Mouse (Mus musculus) ES-Bruce4 (cell line): Measurements from ENCODE around the gene Ndufv3. TPM values are rescaled to one million over a fixed set of nuclear protein-coding genes. Genes with fewer than 3 reads are reported as not detected.
A peak's percentile ranks its signal among the peaks of the same experiment; 100 is the strongest.

Source experiments
- H3K27ac ChIP-seq: 2 replicates; pipeline ENCODE4 v1.5.1; 2012; ENCODE audit warnings: low read length, inconsistent platforms; ENCODE audit not compliant: insufficient read depth
- H3K27me3 ChIP-seq: 2 replicates; pipeline ENCODE4 v1.6.1; 2012; ENCODE audit warnings: mild to moderate bottlenecking, low read length, inconsistent platforms; ENCODE audit not compliant: control insufficient read depth, poor library complexity, insufficient read depth, severe bottlenecking
- H3K36me3 ChIP-seq: 2 replicates; pipeline ENCODE4 v1.6.1; 2012; ENCODE audit warnings: inconsistent platforms, mild to moderate bottlenecking, low read length, moderate library complexity; ENCODE audit not compliant: control insufficient read depth, poor library complexity, insufficient read depth, severe bottlenecking
- H3K4me1 ChIP-seq: one replicate; pipeline ENCODE4 v1.8.1; 2011; ENCODE audit warnings: low read length; ENCODE audit not compliant: control insufficient read depth, insufficient read depth
- H3K4me3 ChIP-seq: 2 replicates; pipeline ENCODE4 v1.5.1; 2011; ENCODE audit warnings: low read depth, mild to moderate bottlenecking, low read length
- H3K9ac ChIP-seq: 2 replicates; pipeline ENCODE4 v1.6.1; 2012; ENCODE audit warnings: low read depth, mild to moderate bottlenecking, inconsistent platforms; ENCODE audit not compliant: poor library complexity, severe bottlenecking
- H3K9me3 ChIP-seq: replicated peaks from 2 replicates; pipeline ENCODE4 v1.6.1; 2012; ENCODE audit warnings: mild to moderate bottlenecking, low read length, inconsistent platforms; ENCODE audit not compliant: control insufficient read depth, poor library complexity, insufficient read depth, severe bottlenecking
- CTCF ChIP-seq: IDR thresholded peaks from one replicate; pipeline ENCODE4 v1.8.1; 2011; ENCODE audit warnings: low read depth, low read length
- EP300 ChIP-seq: IDR thresholded peaks from 2 replicates; pipeline ENCODE4 v1.6.1; 2011; ENCODE audit warnings: low read depth, low read length; ENCODE audit not compliant: insufficient read depth
- POLR2A ChIP-seq: IDR thresholded peaks from one replicate; pipeline ENCODE4 v1.8.1; 2011; ENCODE audit warnings: low read length; ENCODE audit not compliant: insufficient read depth
- polyA plus RNA-seq: library from polyadenylated mRNA; stranded (reverse); fragments of >200 nt; gene quantifications from 2 replicates; pipeline ENCODE4 v1.2.4, GENCODE M21; 2011; ENCODE audit warnings: low read depth; ENCODE audit not compliant: missing spikeins, insufficient read depth, insufficient read length

Gene Ndufv3
- polyA plus RNA-seq, 1 experiment: 116 TPM

DNA sequence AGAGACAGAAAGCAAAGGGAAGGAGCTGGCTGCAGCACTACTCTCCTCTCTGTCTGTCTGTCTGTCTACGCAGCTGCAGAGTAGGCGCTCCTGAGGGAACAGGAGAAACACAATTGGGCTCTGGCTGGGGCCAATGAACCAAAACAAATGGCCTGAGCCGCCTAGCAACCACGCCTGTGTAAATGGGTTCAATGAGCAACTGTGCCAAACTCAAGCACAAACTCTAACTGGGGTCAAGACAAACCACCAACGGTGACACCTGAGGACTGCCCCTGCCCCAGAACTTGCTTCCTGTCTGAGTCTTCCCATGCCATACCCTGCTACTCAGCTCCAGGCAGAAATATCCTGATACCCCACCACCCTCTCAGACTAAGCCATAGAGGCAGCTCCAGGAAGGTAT lies 14.9 kb upstream of the Ndufv3 start:
- no peaks in the 10 kb centered on the region for H3K9me3 ChIP-seq
- peaks cover 3% of the 10 kb centered on the region for H3K4me1 ChIP-seq
- no peak overlapping the region for H3K9ac ChIP-seq
- H3K36me3 ChIP-seq: peaks cover 29% of the 10 kb centered on the region
- H3K27ac ChIP-seq: no peak overlapping the region
- no peaks in the 10 kb centered on the region for H3K27me3 ChIP-seq
- TF ChIP-seq POLR2A (no peak), CTCF (no peak), EP300 (no peak)
- no peak overlapping the region for H3K4me3 ChIP-seq

DNA sequence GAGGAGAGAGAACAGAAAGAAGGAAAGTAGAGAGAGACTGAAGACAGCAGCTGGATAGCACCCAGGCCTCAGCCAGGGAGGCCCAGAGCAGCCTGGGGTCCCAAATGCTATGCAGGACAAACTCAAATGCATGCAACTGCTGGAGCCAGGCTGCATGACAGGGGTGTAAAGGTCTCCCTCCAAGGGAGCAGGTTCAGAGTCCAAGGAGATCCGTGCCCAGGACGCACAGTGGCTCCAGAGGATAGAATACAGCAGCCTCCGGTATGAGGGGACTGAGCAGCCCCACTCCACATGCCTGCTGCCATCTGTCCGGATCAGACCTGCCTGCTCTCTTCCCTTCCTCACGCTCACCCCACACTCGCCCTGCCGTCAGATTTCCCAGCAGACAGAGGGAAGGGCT lies 13.6 kb upstream of the Ndufv3 start:
- H3K9ac ChIP-seq: no peak overlapping the region
- no peaks in the 10 kb centered on the region for H3K9me3 ChIP-seq
- H3K27me3 ChIP-seq: no peaks in the 10 kb centered on the region
- H3K4me3 ChIP-seq: no peak overlapping the region
- peaks cover 3% of the 10 kb centered on the region for H3K4me1 ChIP-seq
- TF ChIP-seq CTCF: no peak
- no peak for TF ChIP-seq POLR2A
- no peak for TF ChIP-seq EP300
- no peak overlapping the region for H3K27ac ChIP-seq
- peaks cover 22% of the 10 kb centered on the region for H3K36me3 ChIP-seq

DNA sequence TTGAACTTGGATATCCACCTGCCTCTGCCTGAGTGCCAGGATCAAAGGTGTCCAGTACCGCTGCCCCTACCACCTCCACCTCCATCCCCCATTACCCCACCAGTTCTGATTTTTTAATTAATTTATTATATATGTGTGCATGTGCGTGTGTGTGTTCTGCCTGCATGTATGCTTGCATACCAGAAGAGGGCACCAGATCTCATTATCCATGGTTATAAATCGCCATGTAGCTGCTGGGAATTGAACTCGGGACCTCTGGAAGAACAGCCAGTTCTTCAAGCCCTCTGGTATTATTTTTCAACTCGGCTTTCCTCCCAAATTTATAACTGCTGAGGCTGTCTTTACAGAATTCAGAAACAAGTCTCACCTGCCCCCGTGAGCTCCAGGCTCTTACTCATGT lies 9.0 kb upstream of the Ndufv3 start:
- TF ChIP-seq EP300 (no peak), CTCF (no peak), POLR2A (no peak)
- H3K27ac ChIP-seq: no peak overlapping the region
- H3K27me3 ChIP-seq: no peaks in the 10 kb centered on the region
- peak overlapping the region; percentile 87 for H3K9ac ChIP-seq
- H3K36me3 ChIP-seq: peaks cover 22% of the 10 kb centered on the region
- H3K9me3 ChIP-seq: no peaks in the 10 kb centered on the region
- H3K4me1 ChIP-seq: no peaks in the 10 kb centered on the region
- H3K4me3 ChIP-seq: no peak overlapping the region

DNA sequence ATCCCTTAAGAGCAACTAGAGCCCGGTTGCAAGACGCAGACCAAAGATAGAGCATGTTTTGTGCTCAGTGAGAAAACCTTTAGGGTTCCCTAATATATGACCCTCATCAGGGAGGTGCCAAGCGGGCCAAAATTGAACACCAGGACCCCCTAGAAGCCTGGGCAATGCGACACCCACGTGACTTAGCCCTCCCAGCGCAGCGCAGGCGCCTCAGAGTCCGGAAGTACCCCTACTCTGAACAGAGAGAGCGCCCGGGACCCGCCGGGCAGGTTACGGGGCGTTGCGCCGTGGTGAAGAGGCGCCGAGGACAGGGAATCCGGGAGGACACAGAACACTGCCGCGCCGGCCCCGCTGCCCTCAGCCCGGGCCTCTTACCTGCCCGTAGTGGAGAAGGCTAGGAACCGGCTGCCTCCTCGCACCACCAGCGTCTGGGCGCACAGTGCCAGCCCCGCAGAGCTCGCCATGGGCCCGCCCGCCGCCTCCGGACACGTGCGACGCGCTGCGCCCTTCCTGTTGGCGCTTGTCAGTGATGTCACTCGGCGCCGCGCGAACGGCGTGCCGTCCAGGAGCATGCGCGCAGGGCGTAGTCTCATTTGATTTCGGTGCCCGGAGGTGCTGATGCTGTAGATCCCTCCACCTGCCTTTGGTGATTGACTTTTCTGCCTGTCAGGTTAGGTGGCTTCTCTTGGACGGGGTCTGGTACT lies 8.0 kb upstream of the Ndufv3 start:
- peaks cover 22% of the 10 kb centered on the region for H3K36me3 ChIP-seq
- H3K4me1 ChIP-seq: no peaks in the 10 kb centered on the region
- peak overlapping the region; percentile 87 for H3K9ac ChIP-seq
- H3K9me3 ChIP-seq: no peaks in the 10 kb centered on the region
- peak; percentile 24; the same call in 1 of the 2 replicates for TF ChIP-seq EP300
- TF ChIP-seq CTCF: no peak
- peak; percentile 49 for TF ChIP-seq POLR2A
- peak overlapping the region; percentile 52 for H3K27ac ChIP-seq
- no peaks in the 10 kb centered on the region for H3K27me3 ChIP-seq
- peak overlapping the region; percentile 87 for H3K4me3 ChIP-seq

DNA sequence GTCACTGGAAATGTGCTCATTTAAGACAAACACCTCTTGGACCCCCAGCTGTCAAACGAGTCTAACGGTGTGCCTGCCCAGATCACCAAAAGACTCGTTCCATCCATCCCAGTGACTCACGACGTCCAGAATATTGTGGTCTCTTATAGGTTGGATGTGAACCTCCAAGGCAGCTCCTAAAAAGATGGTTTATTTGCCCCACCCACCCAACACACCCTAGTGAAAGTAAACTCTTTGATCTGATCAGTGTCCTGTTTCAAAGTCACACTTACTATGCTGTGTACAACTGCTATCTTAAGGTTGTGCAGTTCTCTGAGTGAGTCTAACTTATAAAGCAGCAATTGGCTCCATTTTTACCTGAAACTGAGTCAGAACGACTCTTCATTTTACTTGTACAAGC lies 7.3 kb upstream of the Ndufv3 start:
- TF ChIP-seq EP300 (no peak), POLR2A (no peak), CTCF (no peak)
- H3K27ac ChIP-seq: no peak overlapping the region; the same call in 1 of the 2 replicates
- H3K9me3 ChIP-seq: no peaks in the 10 kb centered on the region
- H3K36me3 ChIP-seq: peaks cover 21% of the 10 kb centered on the region
- H3K27me3 ChIP-seq: no peaks in the 10 kb centered on the region
- H3K9ac ChIP-seq: peak overlapping the region; percentile 87
- no peaks in the 10 kb centered on the region for H3K4me1 ChIP-seq
- H3K4me3 ChIP-seq: peak overlapping the region; percentile 87

DNA sequence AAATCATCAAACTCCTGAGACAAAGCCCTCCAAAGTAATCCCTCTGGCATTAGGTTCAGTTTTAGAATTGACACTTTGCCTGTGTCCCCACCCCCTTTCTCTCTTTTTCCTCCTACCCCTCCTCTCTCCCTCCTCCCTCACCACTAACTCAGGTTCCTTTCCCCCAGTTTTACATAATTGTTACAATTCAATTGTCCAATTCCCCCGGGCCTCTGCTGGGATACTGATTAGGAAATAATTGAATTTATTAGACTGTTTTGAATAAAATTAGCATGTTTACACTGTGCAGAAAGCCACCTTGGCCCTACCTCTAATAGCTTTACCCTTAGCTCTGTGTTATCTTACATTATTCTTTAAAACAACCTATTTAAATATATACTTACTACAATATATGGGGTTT lies 5.2 kb upstream of the Ndufv3 start:
- no peaks in the 10 kb centered on the region for H3K27me3 ChIP-seq
- H3K4me3 ChIP-seq: no peak overlapping the region
- H3K27ac ChIP-seq: no peak overlapping the region
- no peaks in the 10 kb centered on the region for H3K9me3 ChIP-seq
- no peaks in the 10 kb centered on the region for H3K4me1 ChIP-seq
- no peak overlapping the region for H3K9ac ChIP-seq
- TF ChIP-seq EP300: no peak
- no peak for TF ChIP-seq CTCF
- TF ChIP-seq POLR2A: no peak
- peaks cover 4% of the 10 kb centered on the region for H3K36me3 ChIP-seq
